Mouse (Mus musculus) T-helper 1 cell (primary cell): ENCODE data around the gene Lrrc66.

ENCODE experiments used
- in situ Hi-C: fragments of 300-600 bp; cut with MboI, MseI; formaldehyde crosslinking; loops from one replicate; pipeline ENCODE4 v1.15.1; 2025; ENCODE audit warnings: high pct_unique_total_duplicates

The Lrrc66 gene

GRCm38 (mm10) chr5:73564038-73564437 lies 68.3 kb downstream of the Lrrc66 start:
- in situ Hi-C loops, result no loop called here

GRCm38 (mm10) chr5:73558756-73559155 lies 73.6 kb downstream of the Lrrc66 start:
- in situ Hi-C loops, result no loop called here

GRCm38 (mm10) chr5:73556733-73557425 lies 75.4 kb downstream of the Lrrc66 start:
- in situ Hi-C loops, result no loop called here
